Mouse (Mus musculus) lung, postnatal 0 days (tissue): ENCODE measurements around the gene Cacng6.

Source experiments
- CTCF ChIP-seq: IDR thresholded peaks from 2 replicates; pipeline ENCODE4 v1.5.1; 2016; ENCODE audit warnings: antibody characterized with exemption, mild to moderate bottlenecking
- EP300 ChIP-seq: IDR thresholded peaks from 2 replicates; pipeline ENCODE4 v1.6.1; 2016; ENCODE audit warnings: antibody characterized with exemption, mild to moderate bottlenecking, control low read depth

GRCm38 (mm10) chr7:3453486-3454183 is 29.6 kb downstream of the Cacng6 start:
- TF ChIP-seq CTCF, result no peak; the same call in 1 of the 2 replicates
- no peak for TF ChIP-seq EP300
